Mouse (Mus musculus) erythroblast, embryonic 14.5 days (primary cell): ENCODE results near the gene H3f3a. TPM values are rescaled to one million over a fixed set of nuclear protein-coding genes. Genes with fewer than 3 reads are reported as not detected.
"Not testable (repeated sequence)": the region's sequence is repeated elsewhere in the genome, so short reads cannot be mapped to it uniquely, and the experiment has no call there.

Experiments
- H3K27me3 ChIP-seq: 2 replicates; pipeline ENCODE4 v1.6.1; 2012; ENCODE audit warnings: inconsistent platforms; ENCODE audit not compliant: control insufficient read depth
- H3K36me3 ChIP-seq: 2 replicates; pipeline ENCODE4 v1.6.1; 2012; ENCODE audit warnings: mild to moderate bottlenecking, inconsistent platforms; ENCODE audit not compliant: control insufficient read depth
- H3K4me1 ChIP-seq: 2 replicates; pipeline ENCODE4 v1.6.1; 2012; ENCODE audit warnings: inconsistent platforms; ENCODE audit not compliant: control insufficient read depth
- H3K4me3 ChIP-seq: replicated peaks from 2 replicates; pipeline ENCODE3; 2012; ENCODE audit warnings: moderate library complexity, mild to moderate bottlenecking, inconsistent platforms
- H3K9me3 ChIP-seq: 2 replicates; pipeline ENCODE4 v1.6.1; 2012; ENCODE audit warnings: low read length, inconsistent platforms, mixed read lengths; ENCODE audit not compliant: control insufficient read depth
- GATA1 ChIP-seq: IDR thresholded peaks from 2 replicates; pipeline ENCODE4 v1.6.1; 2012; ENCODE audit warnings: low read length, inconsistent platforms, mixed read lengths
- TAL1 ChIP-seq: IDR thresholded peaks from 3 replicates; pipeline ENCODE4 v1.6.1; 2012; ENCODE audit warnings: low read length, inconsistent platforms, mixed read lengths
- polyA plus RNA-seq: library from polyadenylated mRNA; stranded (reverse); fragments of >175 nt; gene quantifications from 2 replicates; pipeline ENCODE4 v1.2.3, GENCODE M21; 2012

H3f3a gene
- polyA plus RNA-seq, 1 experiment: 750 TPM

- no peak for TF ChIP-seq TAL1
- Histone ChIP-seq H3K36me3 (no peaks in the 10 kb centered on the region), H3K27me3 (peaks cover 12% of the 10 kb centered on the region), H3K4me1 (peaks cover 55% of the 10 kb centered on the region), H3K4me3 (no peak overlapping the region), H3K9me3 (no peaks in the 10 kb centered on the region)
These were observed 25.6 kb upstream of the H3f3a start for GRCm38 (mm10) chr1:180839201-180839910.

GRCm38 (mm10) chr1:180838014-180838413 is 24.3 kb upstream of the H3f3a start:
- H3K9me3 ChIP-seq: no peaks in the 10 kb centered on the region
- no peaks in the 10 kb centered on the region for H3K36me3 ChIP-seq
- peaks cover 55% of the 10 kb centered on the region for H3K4me1 ChIP-seq
- no peak overlapping the region for H3K4me3 ChIP-seq
- H3K27me3 ChIP-seq: peaks cover 12% of the 10 kb centered on the region
- TF ChIP-seq TAL1 (no peak), GATA1 (no peak)

GRCm38 (mm10) chr1:180837186-180837585 is 23.4 kb upstream of the H3f3a start:
- peaks cover 12% of the 10 kb centered on the region for H3K27me3 ChIP-seq
- H3K4me3 ChIP-seq: no peak overlapping the region
- TF ChIP-seq GATA1: no peak
- peaks cover 53% of the 10 kb centered on the region for H3K4me1 ChIP-seq
- no peaks in the 10 kb centered on the region for H3K36me3 ChIP-seq
- no peaks in the 10 kb centered on the region for H3K9me3 ChIP-seq

GRCm38 (mm10) chr1:180836467-180836866 is 22.7 kb upstream of the H3f3a start:
- not testable (repeated sequence) for H3K4me3 ChIP-seq, H3K9me3 ChIP-seq, H3K36me3 ChIP-seq
- peaks cover 48% of the 10 kb centered on the region for H3K4me1 ChIP-seq
- H3K27me3 ChIP-seq: peaks cover 11% of the 10 kb centered on the region

- Histone ChIP-seq H3K27me3 (peaks cover 11% of the 10 kb centered on the region), H3K4me3 (no peak overlapping the region), H3K4me1 (peaks cover 53% of the 10 kb centered on the region), H3K36me3 (no peaks in the 10 kb centered on the region), H3K9me3 (no peaks in the 10 kb centered on the region)
- TF ChIP-seq TAL1: no peak
- TF ChIP-seq GATA1: peak; percentile 46; the same call in 1 of the 2 replicates
These were observed 21.7 kb upstream of the H3f3a start for GRCm38 (mm10) chr1:180835273-180836015.

GRCm38 (mm10) chr1:180830588-180831346 is 17.0 kb upstream of the H3f3a start:
- Histone ChIP-seq H3K4me3 (peak overlapping the region; percentile 52), H3K4me1 (peaks cover 60% of the 10 kb centered on the region), H3K36me3 (peaks cover 3% of the 10 kb centered on the region; the same call in 1 of the 2 replicates), H3K27me3 (peaks cover 8% of the 10 kb centered on the region), H3K9me3 (peaks cover 4% of the 10 kb centered on the region)
- TF ChIP-seq GATA1 (no peak), TAL1 (no peak)

GRCm38 (mm10) chr1:180830175-180830574 is 16.4 kb upstream of the H3f3a start:
- Histone ChIP-seq H3K36me3 (peaks cover 3% of the 10 kb centered on the region; the same call in 1 of the 2 replicates), H3K4me1 (peaks cover 60% of the 10 kb centered on the region), H3K27me3 (peaks cover 4% of the 10 kb centered on the region), H3K9me3 (peaks cover 4% of the 10 kb centered on the region), H3K4me3 (peak overlapping the region; percentile 52)
- TF ChIP-seq GATA1 (no peak), TAL1 (no peak)

GRCm38 (mm10) chr1:180829775-180830174 is 16.0 kb upstream of the H3f3a start:
- Histone ChIP-seq H3K27me3 (peaks cover 3% of the 10 kb centered on the region; the same call in 1 of the 2 replicates), H3K4me1 (peaks cover 60% of the 10 kb centered on the region), H3K4me3 (peak overlapping the region; percentile 52), H3K36me3 (peaks cover 3% of the 10 kb centered on the region; the same call in 1 of the 2 replicates), H3K9me3 (peaks cover 4% of the 10 kb centered on the region)
- no peak for TF ChIP-seq GATA1
- no peak for TF ChIP-seq TAL1

- TF ChIP-seq TAL1: no peak
- no peak for TF ChIP-seq GATA1
- H3K36me3 ChIP-seq: peaks cover 7% of the 10 kb centered on the region; the same call in 1 of the 2 replicates
- H3K4me3 ChIP-seq: no peak overlapping the region
- H3K4me1 ChIP-seq: peaks cover 86% of the 10 kb centered on the region
- no peaks in the 10 kb centered on the region; the same call in 1 of the 2 replicates for H3K27me3 ChIP-seq
- H3K9me3 ChIP-seq: peaks cover 4% of the 10 kb centered on the region
These were observed 12.9 kb upstream of the H3f3a start for GRCm38 (mm10) chr1:180826634-180827033.
